Mouse (Mus musculus): ENCODE results near the gene Rufy1. TPM values are rescaled to one million over a fixed set of nuclear protein-coding genes. Genes with fewer than 3 reads are reported as not detected.
"Not testable (repeated sequence)": the region's sequence is repeated elsewhere in the genome, so short reads cannot be mapped to it uniquely, and the experiment has no call there.

Gene Rufy1
- polyA plus RNA-seq, 1 experiment from 2014 or later: 19.9 TPM

- Histone ChIP-seq H3K27me3 (replicated peaks) (no peaks in the 10 kb centered on the region), H3K4me2 (replicated peaks) (no peak overlapping the region), H3K27ac (no peak overlapping the region), H3K4me1 (replicated peaks) (peaks cover 3% of the 10 kb centered on the region; the same call in 1 of the 2 replicates), H3K9me3 (no peaks in the 10 kb centered on the region), H3K9ac (no peak overlapping the region), H3K4me3 (replicated peaks) (no peak overlapping the region), H3K36me3 (no peaks in the 10 kb centered on the region)
- WGBS: 68% methylated on average over 9 of the region's 9 CpGs
- ATAC-seq: no peak
These were observed 19.3 kb upstream of the Rufy1 start for GRCm38 (mm10) chr11:50450236-50450635.

GRCm38 (mm10) chr11:50448163-50448562, 17.2 kb upstream of the Rufy1 start:
- H3K9me3 ChIP-seq; ATAC-seq; H3K4me1 ChIP-seq (replicated peaks); H3K9ac ChIP-seq; H3K27me3 ChIP-seq (replicated peaks); H3K27ac ChIP-seq; H3K4me2 ChIP-seq (replicated peaks); H3K4me3 ChIP-seq (replicated peaks); H3K36me3 ChIP-seq: not testable (repeated sequence)
- 44% methylated on average over 8 of the region's 8 CpGs for WGBS

GRCm38 (mm10) chr11:50443259-50444065, 12.5 kb upstream of the Rufy1 start:
- no peak for ATAC-seq
- no peak overlapping the region for H3K9ac ChIP-seq
- H3K27me3 ChIP-seq (replicated peaks): no peaks in the 10 kb centered on the region
- no peaks in the 10 kb centered on the region for H3K36me3 ChIP-seq
- H3K27ac ChIP-seq: no peak overlapping the region
- H3K4me1 ChIP-seq (replicated peaks): no peaks in the 10 kb centered on the region
- H3K9me3 ChIP-seq: no peaks in the 10 kb centered on the region
- 67% methylated on average over 5 of the region's 5 CpGs for WGBS
- H3K4me2 ChIP-seq (replicated peaks): no peak overlapping the region
- no peak overlapping the region for H3K4me3 ChIP-seq (replicated peaks)

- no peak overlapping the region for H3K4me3 ChIP-seq (replicated peaks)
- H3K9ac ChIP-seq: no peak overlapping the region
- 58% methylated on average over 9 of the region's 9 CpGs for WGBS
- H3K27me3 ChIP-seq (replicated peaks): no peaks in the 10 kb centered on the region
- H3K4me1 ChIP-seq (replicated peaks): no peaks in the 10 kb centered on the region
- no peak overlapping the region for H3K4me2 ChIP-seq (replicated peaks)
- H3K9me3 ChIP-seq: no peaks in the 10 kb centered on the region
- no peak overlapping the region for H3K27ac ChIP-seq
- no peaks in the 10 kb centered on the region for H3K36me3 ChIP-seq
- no peak for ATAC-seq
These were observed 10.7 kb upstream of the Rufy1 start for GRCm38 (mm10) chr11:50441637-50442036.

- Histone ChIP-seq H3K4me2 (replicated peaks) (no peak overlapping the region), H3K4me3 (replicated peaks) (no peak overlapping the region), H3K27me3 (replicated peaks) (no peaks in the 10 kb centered on the region), H3K9ac (no peak overlapping the region), H3K27ac (no peak overlapping the region), H3K4me1 (replicated peaks) (no peaks in the 10 kb centered on the region), H3K36me3 (no peaks in the 10 kb centered on the region), H3K9me3 (no peaks in the 10 kb centered on the region)
- 78% methylated on average over 6 of the region's 6 CpGs for WGBS
- ATAC-seq: no peak
These were observed 9.8 kb upstream of the Rufy1 start for GRCm38 (mm10) chr11:50440691-50441090.

- Histone ChIP-seq H3K4me2 (replicated peaks) (no peak overlapping the region), H3K4me1 (replicated peaks) (no peaks in the 10 kb centered on the region), H3K27ac (no peak overlapping the region), H3K9me3 (no peaks in the 10 kb centered on the region), H3K27me3 (replicated peaks) (no peaks in the 10 kb centered on the region), H3K9ac (no peak overlapping the region), H3K36me3 (no peaks in the 10 kb centered on the region), H3K4me3 (replicated peaks) (no peak overlapping the region)
- ATAC-seq: no peak
- WGBS: 59% methylated on average over 8 of the region's 8 CpGs
These were observed 8.9 kb upstream of the Rufy1 start for GRCm38 (mm10) chr11:50439857-50440256.

GRCm38 (mm10) chr11:50432896-50433295, 2.0 kb upstream of the Rufy1 start:
- H3K9me3 ChIP-seq: no peaks in the 10 kb centered on the region
- no peak overlapping the region for H3K4me2 ChIP-seq (replicated peaks)
- H3K36me3 ChIP-seq: no peaks in the 10 kb centered on the region
- no peak overlapping the region for H3K27ac ChIP-seq
- no peak for ATAC-seq
- peaks cover 5% of the 10 kb centered on the region; the same call in 1 of the 2 replicates for H3K4me1 ChIP-seq (replicated peaks)
- H3K9ac ChIP-seq: no peak overlapping the region
- H3K4me3 ChIP-seq (replicated peaks): no peak overlapping the region
- 91% methylated on average over 5 of the region's 5 CpGs for WGBS
- H3K27me3 ChIP-seq (replicated peaks): no peaks in the 10 kb centered on the region

- Histone ChIP-seq H3K36me3 (no peaks in the 10 kb centered on the region), H3K4me2 (replicated peaks) (no peak overlapping the region), H3K4me3 (replicated peaks) (no peak overlapping the region), H3K9me3 (no peaks in the 10 kb centered on the region), H3K9ac (no peak overlapping the region), H3K27ac (no peak overlapping the region), H3K4me1 (replicated peaks) (peaks cover 5% of the 10 kb centered on the region; the same call in 1 of the 2 replicates), H3K27me3 (replicated peaks) (no peaks in the 10 kb centered on the region)
- no peak for ATAC-seq
- WGBS: 83% methylated on average over 3 of the region's 3 CpGs
These were observed 1.1 kb upstream of the Rufy1 start for GRCm38 (mm10) chr11:50432069-50432440.

- peak overlapping the region; percentile 87 for H3K9ac ChIP-seq
- ATAC-seq: peak; percentile 52
- peak overlapping the region; percentile 88 for H3K4me3 ChIP-seq (replicated peaks)
- peaks cover 5% of the 10 kb centered on the region; the same call in 1 of the 2 replicates for H3K4me1 ChIP-seq (replicated peaks)
- 31% methylated on average over 32 of the region's 32 CpGs for WGBS
- H3K4me2 ChIP-seq (replicated peaks): peak overlapping the region; percentile 73
- H3K27me3 ChIP-seq (replicated peaks): no peaks in the 10 kb centered on the region
- peak overlapping the region; percentile 79 for H3K27ac ChIP-seq
- H3K9me3 ChIP-seq: no peaks in the 10 kb centered on the region
- no peaks in the 10 kb centered on the region for H3K36me3 ChIP-seq
These were observed 476 bp upstream of the Rufy1 start for GRCm38 (mm10) chr11:50431134-50432068.

- H3K4me2 ChIP-seq (replicated peaks): no peak overlapping the region
- WGBS: 90% methylated on average over 4 of the region's 4 CpGs
- no peak overlapping the region for H3K4me3 ChIP-seq (replicated peaks)
- H3K27ac ChIP-seq: no peak overlapping the region
- no peaks in the 10 kb centered on the region for H3K36me3 ChIP-seq
- no peaks in the 10 kb centered on the region for H3K27me3 ChIP-seq (replicated peaks)
- H3K9me3 ChIP-seq: no peaks in the 10 kb centered on the region
- no peak for ATAC-seq
- H3K4me1 ChIP-seq (replicated peaks): no peaks in the 10 kb centered on the region; the same call in 1 of the 2 replicates
- H3K9ac ChIP-seq: no peak overlapping the region
These were observed 4.9 kb downstream of the Rufy1 start for GRCm38 (mm10) chr11:50426056-50426455.

- Histone ChIP-seq H3K27me3 (replicated peaks) (no peaks in the 10 kb centered on the region), H3K27ac (no peak overlapping the region), H3K4me3 (replicated peaks) (peak overlapping the region; percentile 30), H3K4me2 (replicated peaks) (peak overlapping the region; percentile 67), H3K9me3 (no peaks in the 10 kb centered on the region), H3K4me1 (replicated peaks) (no peaks in the 10 kb centered on the region; the same call in 1 of the 2 replicates), H3K36me3 (peaks cover 5% of the 10 kb centered on the region; the same call in 1 of the 2 replicates), H3K9ac (peak overlapping the region; percentile 17; the same call in 1 of the 2 replicates)
- 24% methylated on average over 22 of the region's 22 CpGs for WGBS
- ATAC-seq: peak; percentile 95
These were observed 8.8 kb downstream of the Rufy1 start for GRCm38 (mm10) chr11:50421934-50422780.

Data from intestine, embryonic 15.5 days (tissue).